16 mouse cellular contexts compared by ENCODE assay signal in genomic region chr4:101404863-101405262, GRCm38 (mm10). TPM values are rescaled to one million over a fixed set of nuclear protein-coding genes. Genes with fewer than 3 reads are reported as not detected.
A peak's percentile ranks its signal among the peaks of the same experiment; 100 is the strongest.
DNase-seq lines count a peak whose midpoint lies in the region; ATAC-seq lines count a peak whose summit lies in the region.
"Had no signal": no experiment of that assay in that cellular context is flagged by ENCODE, and none has a peak within 500 bp of the region (broad histone marks: within the 10 kb centered on the region; RNA-seq: fewer than 3 reads in every experiment).

No protein-coding gene starts in this region.

- H3K9me3 ChIP-seq in forebrain, embryonic 14.5 days (replicated peaks; ENCODE audit: control insufficient read depth, low read length), result no peaks in the 10 kb centered on the region
- no peaks in the 10 kb centered on the region for H3K9me3 ChIP-seq in forebrain, embryonic 10.5 days
- H3K9me3 ChIP-seq in limb, embryonic 11.5 days (ENCODE audit: control insufficient read depth, low read length), result no peaks in the 10 kb centered on the region
- no peaks in the 10 kb centered on the region for H3K9me3 ChIP-seq in limb, embryonic 10.5 days (replicated peaks)
- H3K9me3 ChIP-seq in limb, embryonic 12.5 days, result no peaks in the 10 kb centered on the region
- H3K9me3 ChIP-seq: G1E; heart, embryonic 15.5 days; hindbrain, embryonic 15.5 days; kidney, embryonic 15.5 days had no signal

- H3K27me3 ChIP-seq in forebrain, embryonic 14.5 days (replicated peaks; ENCODE audit: control insufficient read depth, insufficient read depth, low read length), result no peaks in the 10 kb centered on the region
- no peaks in the 10 kb centered on the region for H3K27me3 ChIP-seq in forebrain, embryonic 10.5 days (ENCODE audit: poor library complexity, severe bottlenecking)
- no peaks in the 10 kb centered on the region for H3K27me3 ChIP-seq in limb, embryonic 11.5 days (ENCODE audit: control insufficient read depth, insufficient read depth, low read length)
- H3K27me3 ChIP-seq in limb, embryonic 10.5 days (ENCODE audit: low read depth, poor library complexity, severe bottlenecking), result no peaks in the 10 kb centered on the region
- no peaks in the 10 kb centered on the region for H3K27me3 ChIP-seq in limb, embryonic 12.5 days
- H3K27me3 ChIP-seq: heart, embryonic 15.5 days; hindbrain, embryonic 15.5 days; kidney, embryonic 15.5 days had no signal

- H3K4me2 ChIP-seq in forebrain, embryonic 14.5 days (ENCODE audit: low read length), result no peak overlapping the region
- no peak overlapping the region for H3K4me2 ChIP-seq in limb, embryonic 11.5 days (ENCODE audit: low read depth, severe bottlenecking)
- H3K4me2 ChIP-seq in limb, embryonic 12.5 days, result no peak overlapping the region
- H3K4me2 ChIP-seq: heart, embryonic 15.5 days; hindbrain, embryonic 15.5 days; kidney, embryonic 15.5 days had no signal

- H3K27ac ChIP-seq in forebrain, embryonic 14.5 days (ENCODE audit: low read depth, low read length), result no peak overlapping the region
- no peak overlapping the region for H3K27ac ChIP-seq in forebrain, embryonic 10.5 days
- H3K27ac ChIP-seq in limb, embryonic 11.5 days (replicated peaks; ENCODE audit: low read depth, low read length), result no peak overlapping the region
- no peak overlapping the region for H3K27ac ChIP-seq in limb, embryonic 10.5 days
- peak overlapping the region; percentile 53; the same call in 1 of the 2 replicates for H3K27ac ChIP-seq in limb, embryonic 12.5 days
- H3K27ac ChIP-seq: heart, embryonic 15.5 days; hindbrain, embryonic 15.5 days; kidney, embryonic 15.5 days had no signal

- WGBS in forebrain, embryonic 14.5 days, result 68% methylated on average over 3 of the region's 3 CpGs
- 80% methylated on average over 3 of the region's 3 CpGs for WGBS in forebrain, embryonic 10.5 days
- WGBS in limb, embryonic 11.5 days, result 66% methylated on average over 3 of the region's 3 CpGs
- WGBS in limb, embryonic 10.5 days, result 82% methylated on average over 3 of the region's 3 CpGs
- WGBS in limb, embryonic 12.5 days, result 49% methylated on average over 3 of the region's 3 CpGs

- DNase-seq in forebrain, embryonic 14.5 days (ENCODE audit: low spot score), result peak; percentile 72
- DNase-seq in forebrain, embryonic 10.5 days (ENCODE audit: extremely low spot score, low spot score), result no peak
- DNase-seq in limb, embryonic 11.5 days (ENCODE audit: low spot score), result no peak
- DNase-seq in limb, embryonic 10.5 days (ENCODE audit: low spot score), result no peak
- DNase-seq in NIH3T3 (ENCODE audit: low read depth), result peak; percentile 93
- no peak for DNase-seq in embryo, embryonic 11 days
- no peak for DNase-seq in kidney, adult 9 months
- DNase-seq: B cell, adult 2 months; cerebellum, adult 9-11 months; gastrocnemius, postnatal 36 days; thymus, adult 18-20 months had no signal

- H3K4me1 ChIP-seq in forebrain, embryonic 14.5 days (ENCODE audit: control insufficient read depth, insufficient read depth, low read length), result no peaks in the 10 kb centered on the region
- no peaks in the 10 kb centered on the region for H3K4me1 ChIP-seq in forebrain, embryonic 10.5 days
- H3K4me1 ChIP-seq in limb, embryonic 11.5 days (ENCODE audit: control insufficient read depth, insufficient read depth, low read length), result no peaks in the 10 kb centered on the region
- H3K4me1 ChIP-seq in limb, embryonic 10.5 days, result 0 out of 2 replicates have a peak, but pooled peaks cover 6% of the 10 kb centered on the region
- no peaks in the 10 kb centered on the region; the same call in 1 of the 2 replicates for H3K4me1 ChIP-seq in limb, embryonic 12.5 days (replicated peaks)
- H3K4me1 ChIP-seq: heart, embryonic 15.5 days; hindbrain, embryonic 15.5 days; kidney, embryonic 15.5 days had no signal

- ATAC-seq in forebrain, embryonic 14.5 days, result peak; percentile 73; the same call in 1 of the 2 replicates
- peak; percentile 76; the same call in 1 of the 2 replicates for ATAC-seq in limb, embryonic 11.5 days (ENCODE audit: insufficient number of reproducible peaks, low FRiP score, low TSS enrichment, low read depth)
- ATAC-seq in limb, embryonic 12.5 days (ENCODE audit: insufficient number of reproducible peaks, insufficient read depth, low FRiP score, low TSS enrichment, low read depth), result peak; percentile 87

- H3K36me3 ChIP-seq in forebrain, embryonic 14.5 days (ENCODE audit: control insufficient read depth, insufficient read depth, low read length), result no peaks in the 10 kb centered on the region
- H3K36me3 ChIP-seq in forebrain, embryonic 10.5 days (replicated peaks), result no peaks in the 10 kb centered on the region
- H3K36me3 ChIP-seq in limb, embryonic 11.5 days (ENCODE audit: control insufficient read depth, insufficient read depth, low read length), result no peaks in the 10 kb centered on the region
- no peaks in the 10 kb centered on the region for H3K36me3 ChIP-seq in limb, embryonic 10.5 days
- H3K36me3 ChIP-seq in limb, embryonic 12.5 days, result no peaks in the 10 kb centered on the region
- H3K36me3 ChIP-seq: G1E; heart, embryonic 15.5 days; hindbrain, embryonic 15.5 days; kidney, embryonic 15.5 days had no signal

- no peak overlapping the region for H3K9ac ChIP-seq in forebrain, embryonic 14.5 days (ENCODE audit: low read length)
- no peak overlapping the region for H3K9ac ChIP-seq in limb, embryonic 11.5 days (ENCODE audit: low read length)
- H3K9ac ChIP-seq in limb, embryonic 12.5 days (replicated peaks), result no peak overlapping the region
- H3K9ac ChIP-seq: heart, embryonic 15.5 days; hindbrain, embryonic 15.5 days; kidney, embryonic 15.5 days had no signal

- no peak overlapping the region for H3K4me3 ChIP-seq in forebrain, embryonic 14.5 days (ENCODE audit: low read depth, low read length)
- no peak overlapping the region for H3K4me3 ChIP-seq in forebrain, embryonic 10.5 days
- no peak overlapping the region for H3K4me3 ChIP-seq in limb, embryonic 11.5 days (ENCODE audit: low read depth, low read length)
- H3K4me3 ChIP-seq in limb, embryonic 10.5 days, result no peak overlapping the region
- H3K4me3 ChIP-seq in limb, embryonic 12.5 days (replicated peaks), result no peak overlapping the region
- H3K4me3 ChIP-seq: heart, embryonic 15.5 days; hindbrain, embryonic 15.5 days; kidney, embryonic 15.5 days had no signal

RNA-seq across cellular contexts. Expression of gene Ak4, which starts 14.2 kb away (rescaled TPM):
- 2.9 and 4.6 TPM in 2 replicates for polyA plus RNA-seq in forebrain, embryonic 14.5 days (2014; fragmentation: Nextera tagmentation; extraction: Ambion mirVana)
- 43.9 and 49.1 TPM in 2 replicates for polyA plus RNA-seq in forebrain, embryonic 10.5 days (2016; fragmentation: Nextera tagmentation; extraction: Ambion mirVana)
- polyA plus RNA-seq in limb, embryonic 11.5 days (2014; fragmentation: Nextera tagmentation; extraction: Ambion mirVana), result 4.6 and 6.7 TPM in 2 replicates
- 15.0 and 21.6 TPM in 2 replicates for polyA plus RNA-seq in limb, embryonic 10.5 days (2016; fragmentation: Nextera tagmentation; extraction: Ambion mirVana)
- polyA plus RNA-seq in limb, embryonic 12.5 days (2016; fragmentation: Nextera tagmentation; extraction: Ambion mirVana), result 11.8 and 12.0 TPM in 2 replicates
- polyA plus RNA-seq: G1E had no signal

Comparison
In these comparisons a context has a peak if more than half of its experiments do, and no peak if none do; other contexts are left out.
1. DNase-seq: peak in forebrain, embryonic 14.5 days (single experiment) and NIH3T3 (single experiment); none in forebrain, embryonic 10.5 days (single experiment), limb, embryonic 11.5 days (single experiment), limb, embryonic 10.5 days (single experiment), embryo, embryonic 11 days (single experiment) and kidney, adult 9 months (single experiment).
2. Peak in every context shown above with its lines, with median percentiles within 50 percentile points of each other: ATAC-seq.